Mouse (Mus musculus) gastrocnemius, postnatal 14 days (tissue): ENCODE results near the gene Slc25a13. TPM values are rescaled to one million over a fixed set of nuclear protein-coding genes. Genes with fewer than 3 reads are reported as not detected.

Source experiments
- DNase-seq: peaks from one replicate; pipeline ENCODE4 v3.0.0; 2021; ENCODE audit warnings: mixed read lengths
- intact Hi-C: fragments of 180-260 bp; cut with DNase I; formaldehyde crosslinking; loops from one replicate; pipeline ENCODE4 v1.15.1; 2025; ENCODE audit warnings: low total_unique reads
- total RNA-seq, 2 experiments: library from RNA; stranded (reverse); gene quantifications; 2 replicates each; pipeline ENCODE4 v1.2.3; 2021

The Slc25a13 gene
- total RNA-seq, 2 experiments from 2014 or later, result 0.64 to 0.86 TPM

GRCm38 (mm10) chr6:6075940-6076447 lies 141.0 kb downstream of the Slc25a13 start:
- DNase-seq, result no peak
- intact Hi-C loops, result no loop called here

DNA sequence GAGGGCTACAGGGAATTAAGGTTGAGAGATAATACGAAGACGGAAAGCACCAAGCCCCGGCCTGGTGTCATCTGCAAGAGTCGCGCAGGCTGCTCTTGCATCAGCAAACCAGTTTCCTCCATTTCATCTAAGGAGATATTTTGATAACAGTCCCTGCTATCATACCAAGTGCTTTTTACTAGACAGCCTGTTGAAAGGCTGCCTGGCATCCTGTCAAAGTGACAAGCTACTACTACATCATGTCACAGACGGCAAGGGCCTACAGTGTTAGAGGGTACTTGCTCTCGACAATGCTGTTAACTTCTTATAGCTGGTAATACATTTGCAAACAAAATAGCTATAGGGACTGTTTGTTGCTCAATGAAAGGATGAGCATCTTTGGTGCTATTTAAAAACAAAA lies 145.9 kb downstream of the Slc25a13 start:
- DNase-seq, result no peak

GRCm38 (mm10) chr6:6070015-6070414 lies 147.0 kb downstream of the Slc25a13 start:
- no peak for DNase-seq
- intact Hi-C loops, result no loop called here

More for the DNA sequence above, 145.9 kb downstream of the Slc25a13 start:
- intact Hi-C loops, result no loop called here

GRCm38 (mm10) chr6:6067201-6067600 lies 149.8 kb downstream of the Slc25a13 start:
- intact Hi-C loops, result no loop called here
- no peak for DNase-seq

DNA sequence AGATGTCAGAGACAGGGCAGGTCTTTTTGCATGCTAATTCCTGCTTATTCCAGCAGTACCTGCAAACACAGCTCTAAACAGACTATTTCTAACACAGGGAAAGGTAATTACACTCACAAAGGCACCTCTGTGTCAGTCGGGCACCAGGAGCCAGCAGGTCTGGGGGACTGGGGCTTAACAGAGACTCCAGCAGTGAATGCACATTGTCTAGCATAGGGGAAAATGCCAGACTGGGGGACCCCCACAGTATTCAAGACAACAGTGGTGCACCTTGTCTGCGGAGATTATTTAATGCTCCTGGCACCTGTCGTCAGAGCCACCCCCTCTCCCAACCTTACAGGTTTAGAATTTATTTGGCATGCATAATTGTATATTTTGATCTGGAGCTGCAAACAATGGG lies 158.4 kb downstream of the Slc25a13 start:
- intact Hi-C loops, result no loop called here
- DNase-seq, result no peak

GRCm38 (mm10) chr6:6053946-6054345 lies 163.0 kb downstream of the Slc25a13 start:
- no peak for DNase-seq
- intact Hi-C loops, result no loop called here

GRCm38 (mm10) chr6:6052696-6053095 lies 164.3 kb downstream of the Slc25a13 start:
- intact Hi-C loops, result no loop called here
- no peak for DNase-seq

DNA sequence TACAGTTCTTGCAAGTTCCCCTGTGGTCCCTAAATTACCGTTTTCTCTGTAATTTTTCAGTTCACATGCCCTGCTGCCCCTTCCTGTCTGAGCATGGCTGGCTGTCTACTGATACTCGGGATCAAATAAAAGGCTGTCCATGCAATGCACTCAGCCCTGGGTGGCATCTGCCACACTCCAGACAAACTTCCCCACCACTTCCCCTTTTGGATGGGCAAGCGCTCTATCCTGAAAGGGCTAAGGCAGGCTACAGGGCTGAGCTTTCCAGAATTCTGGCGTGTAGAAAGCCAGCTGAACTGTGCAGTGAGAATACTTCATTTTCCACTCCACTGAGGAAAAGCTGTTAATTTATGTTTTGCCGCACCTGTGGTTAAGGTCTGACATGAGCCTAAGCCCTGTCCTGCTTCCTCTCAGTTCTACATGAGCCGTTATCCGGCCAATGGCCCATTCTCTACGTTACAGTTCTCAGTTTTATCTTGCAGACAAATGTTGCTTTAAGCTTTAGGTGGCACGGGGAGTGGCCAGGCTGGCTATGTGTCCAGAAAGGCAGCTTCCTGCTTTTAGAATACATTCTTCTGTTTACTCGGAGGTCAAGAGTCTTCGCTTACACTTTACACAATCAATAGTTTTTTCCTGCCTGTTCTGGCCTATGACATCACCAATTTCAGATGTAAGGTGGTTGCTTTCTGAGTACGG lies 170.1 kb downstream of the Slc25a13 start:
- intact Hi-C loops, result no loop called here
- no peak for DNase-seq

DNA sequence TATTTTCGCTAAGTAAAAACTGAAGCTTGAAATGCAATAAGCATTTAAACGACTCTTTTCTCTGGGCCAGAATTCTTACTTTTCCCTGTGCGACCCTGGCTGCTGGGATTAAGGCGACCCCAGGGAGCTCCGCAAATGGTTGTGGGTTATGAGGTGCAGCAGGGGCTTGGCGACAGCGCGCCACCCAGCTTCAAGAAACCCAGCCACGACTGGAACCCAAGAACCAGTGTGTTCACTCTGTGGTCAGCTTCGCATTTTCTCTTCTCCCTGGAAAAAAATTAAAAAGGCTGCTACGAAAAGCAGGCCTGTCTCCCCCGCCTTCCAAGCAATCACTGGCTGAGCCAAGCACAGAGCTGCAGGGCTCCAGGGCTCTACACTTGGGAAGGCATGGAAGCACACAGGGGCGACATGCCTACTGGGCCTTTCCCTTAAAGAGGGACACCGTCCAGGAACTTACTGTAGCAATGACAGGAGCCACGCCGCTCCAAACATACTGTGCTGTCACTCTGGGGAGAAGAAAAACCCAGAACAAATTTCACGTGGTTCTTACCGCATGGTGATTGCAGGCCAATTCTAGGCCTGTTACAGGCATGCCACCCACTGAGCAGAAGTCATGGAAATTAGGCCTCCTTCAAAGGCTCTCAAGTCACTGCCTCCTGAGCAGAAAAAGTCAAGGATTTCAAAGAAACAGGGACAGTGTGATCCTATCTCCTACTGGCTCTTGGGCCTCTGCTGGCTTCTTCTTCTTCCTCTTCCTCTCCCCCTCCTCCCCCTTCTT lies 178.0 kb downstream of the Slc25a13 start:
- intact Hi-C loops, result no loop called here
- no peak for DNase-seq

GRCm38 (mm10) chr6:6027664-6028063 lies 189.3 kb downstream of the Slc25a13 start:
- intact Hi-C loops, result no loop called here
- no peak for DNase-seq

GRCm38 (mm10) chr6:6023976-6024375 lies 193.0 kb downstream of the Slc25a13 start:
- intact Hi-C loops, result no loop called here
- no peak for DNase-seq

DNA sequence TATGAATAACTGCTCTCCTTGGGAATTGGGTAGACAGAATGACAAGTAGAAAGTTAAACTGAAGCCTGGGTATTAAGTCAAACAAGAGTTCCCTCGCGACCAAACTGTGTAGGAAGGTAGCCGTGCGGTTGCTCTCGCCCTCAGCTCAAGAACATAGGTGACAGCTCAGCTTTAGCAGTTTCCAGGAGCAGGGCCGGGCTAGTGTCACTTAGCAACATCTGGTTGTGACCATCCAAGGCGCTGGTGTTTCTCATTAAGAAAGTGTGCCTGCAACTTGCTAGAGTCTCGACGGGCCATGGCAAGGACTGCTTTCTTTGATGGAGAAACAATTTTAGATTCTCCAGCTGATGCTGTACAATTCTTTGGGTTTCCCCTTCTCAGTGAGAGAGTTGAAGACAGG lies 200.0 kb downstream of the Slc25a13 start:
- intact Hi-C loops, result no loop called here
- no peak for DNase-seq

- intact Hi-C loops, result no loop called here
- DNase-seq, result no peak
Observed at GRCm38 (mm10) chr6:6015616-6016015, 201.4 kb downstream of the Slc25a13 start.

- intact Hi-C loops, result no loop called here
- no peak for DNase-seq
Observed at GRCm38 (mm10) chr6:6011364-6011763, 205.6 kb downstream of the Slc25a13 start.

- peak; percentile 69 for DNase-seq
- intact Hi-C loops, result loop anchor here (10.0 kb wide), 1 partner anchor 879 kb away; the partner anchor contains the start of gene Dlx5
Observed at GRCm38 (mm10) chr6:6005762-6006431, 211.1 kb downstream of the Slc25a13 start.

- DNase-seq, result no peak
- intact Hi-C loops, result loop anchor here (10.0 kb wide), 1 partner anchor 880 kb away; the partner anchor contains the start of gene Dlx5
Observed at GRCm38 (mm10) chr6:6004756-6005485, 212.1 kb downstream of the Slc25a13 start.

DNA sequence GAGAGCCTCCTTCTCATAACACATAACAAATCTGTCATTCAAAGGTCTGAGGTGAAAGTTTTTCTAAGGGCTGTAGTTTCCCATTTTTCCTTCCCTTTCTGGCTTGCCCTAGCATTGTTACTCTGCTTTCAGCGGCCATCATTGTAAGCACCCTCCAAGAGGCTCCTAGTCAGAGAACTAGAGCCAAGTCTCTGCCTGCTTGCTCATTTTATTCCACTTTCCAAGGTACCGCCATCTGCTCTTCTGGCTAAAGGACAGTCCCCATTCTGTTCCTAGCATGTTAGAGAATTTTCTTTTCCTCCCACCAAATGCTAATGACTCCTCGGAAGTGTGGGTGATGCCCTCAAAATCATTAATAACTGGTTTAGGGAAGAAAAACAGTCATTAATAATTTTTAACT lies 214.9 kb downstream of the Slc25a13 start:
- no peak for DNase-seq
- intact Hi-C loops, result loop anchor here (10.0 kb wide), 1 partner anchor 883 kb away; the partner anchor contains the start of gene Dlx5

GRCm38 (mm10) chr6:5997535-5997934 lies 219.4 kb downstream of the Slc25a13 start:
- intact Hi-C loops, result no loop called here
- DNase-seq, result no peak

- DNase-seq, result no peak
- intact Hi-C loops, result no loop called here
Observed at GRCm38 (mm10) chr6:5993056-5993455, 223.9 kb downstream of the Slc25a13 start.
